Comparison of ENCODE assay signal across 29 mouse cellular contexts in genomic region chr1:190316175-190316574, GRCm38 (mm10).
DNase-seq lines count a peak whose midpoint lies in the region; ATAC-seq and TF ChIP-seq lines count a peak whose summit lies in the region.
"Had no signal": no experiment of that assay in that cellular context is flagged by ENCODE, and none has a peak within 500 bp of the region (broad histone marks: within the 10 kb centered on the region; RNA-seq: fewer than 3 reads in every experiment).

No protein-coding gene starts in this region.

- peak; percentile 80 for ATAC-seq in kidney, embryonic 16.5 days (ENCODE audit: low FRiP score, low TSS enrichment)
- no peak for ATAC-seq in midbrain, embryonic 11.5 days (ENCODE audit: low FRiP score)
- ATAC-seq: forebrain, postnatal 0 days; hindbrain, embryonic 16.5 days; intestine, embryonic 15.5 days; midbrain, embryonic 15.5 days had no signal

- no peak for TF ChIP-seq POLR2A in kidney, adult 2 months (IDR thresholded peaks at IDR 0.05; ENCODE audit: low read depth, low read length)

- no peaks in the 10 kb centered on the region for H3K36me3 ChIP-seq in kidney, adult 2 months (ENCODE audit: control insufficient read depth, insufficient read depth, low read length)
- H3K36me3 ChIP-seq in E14TG2a.4 (ENCODE audit: insufficient read depth, low read length): no peaks in the 10 kb centered on the region
- no peaks in the 10 kb centered on the region for H3K36me3 ChIP-seq in kidney, embryonic 16.5 days (ENCODE audit: insufficient read depth, low read length)
- H3K36me3 ChIP-seq in midbrain, embryonic 11.5 days (ENCODE audit: control insufficient read depth, insufficient read depth, low read length): no peaks in the 10 kb centered on the region
- H3K36me3 ChIP-seq: embryonic facial prominence, embryonic 10.5 days; embryonic facial prominence, embryonic 15.5 days; forebrain, embryonic 12.5 days; intestine, embryonic 15.5 days; limb, embryonic 10.5 days; limb, embryonic 15.5 days; liver, embryonic 15.5 days; midbrain, embryonic 15.5 days had no signal

- no peaks in the 10 kb centered on the region for H3K9me3 ChIP-seq in E14TG2a.4 (ENCODE audit: low read length)
- H3K9me3 ChIP-seq in kidney, embryonic 16.5 days (ENCODE audit: low read length): no peaks in the 10 kb centered on the region
- no peaks in the 10 kb centered on the region for H3K9me3 ChIP-seq in midbrain, embryonic 11.5 days (ENCODE audit: control insufficient read depth, low read length)
- H3K9me3 ChIP-seq: embryonic facial prominence, embryonic 10.5 days; embryonic facial prominence, embryonic 15.5 days; forebrain, embryonic 12.5 days; intestine, embryonic 15.5 days; limb, embryonic 10.5 days; limb, embryonic 15.5 days; liver, embryonic 15.5 days; midbrain, embryonic 15.5 days had no signal

- H3K4me3 ChIP-seq in kidney, adult 2 months (ENCODE audit: insufficient read depth, low read depth, low read length): no peak overlapping the region
- H3K4me3 ChIP-seq in E14TG2a.4 (replicated peaks; ENCODE audit: low read length): 0 out of 2 replicates have a peak overlapping the region, but pooled peaks have one; percentile 26
- no peak overlapping the region for H3K4me3 ChIP-seq in kidney, embryonic 16.5 days (ENCODE audit: low read length)
- no peak overlapping the region for H3K4me3 ChIP-seq in midbrain, embryonic 11.5 days (ENCODE audit: low read depth, low read length)
- H3K4me3 ChIP-seq: embryonic facial prominence, embryonic 10.5 days; embryonic facial prominence, embryonic 15.5 days; forebrain, embryonic 12.5 days; intestine, embryonic 15.5 days; limb, embryonic 10.5 days; limb, embryonic 15.5 days; liver, embryonic 15.5 days; midbrain, embryonic 15.5 days had no signal

- peak; percentile 19 for DNase-seq in kidney, adult 2 months
- no peak for DNase-seq in kidney, postnatal 10 days
- peak; percentile 51 for DNase-seq in R1 (ENCODE audit: low read depth, low spot score)
- no peak for DNase-seq in yolk sac, embryonic 10.5 days (ENCODE audit: low spot score)
- no peak for DNase-seq in midbrain, embryonic 11.5 days (ENCODE audit: low spot score, missing footprints)
- DNase-seq: adrenal gland, postnatal 36 days; cerebellum, adult 18-20 months; cerebellum, postnatal 10 days; forebrain, postnatal 0 days; gastrocnemius, postnatal 10 days; heart, postnatal 14 days; layer of hippocampus, postnatal 36 days; lung, embryonic 14.5 days; lung, postnatal 14 days; right cerebral cortex, adult 18-20 months; spleen, adult 18-20 months; thymus, postnatal 4 days had no signal

- H3K4me1 ChIP-seq in kidney, adult 2 months (ENCODE audit: control insufficient read depth, insufficient read depth, low read length): no peaks in the 10 kb centered on the region
- peaks cover 6% of the 10 kb centered on the region; the same call in 1 of the 2 replicates for H3K4me1 ChIP-seq in E14TG2a.4 (replicated peaks; ENCODE audit: low read depth, low read length)
- H3K4me1 ChIP-seq in kidney, embryonic 16.5 days (ENCODE audit: insufficient read depth, low read length): no peaks in the 10 kb centered on the region
- H3K4me1 ChIP-seq in midbrain, embryonic 11.5 days (ENCODE audit: control insufficient read depth, insufficient read depth, low read length): no peaks in the 10 kb centered on the region
- H3K4me1 ChIP-seq: embryonic facial prominence, embryonic 10.5 days; embryonic facial prominence, embryonic 15.5 days; forebrain, embryonic 12.5 days; intestine, embryonic 15.5 days; limb, embryonic 10.5 days; limb, embryonic 15.5 days; liver, embryonic 15.5 days; midbrain, embryonic 15.5 days had no signal

- no peak overlapping the region for H3K9ac ChIP-seq in kidney, embryonic 16.5 days (replicated peaks; ENCODE audit: low read length)
- no peak overlapping the region for H3K9ac ChIP-seq in midbrain, embryonic 11.5 days (ENCODE audit: low read length)
- H3K9ac ChIP-seq: embryonic facial prominence, embryonic 15.5 days; forebrain, embryonic 12.5 days; forebrain, postnatal 0 days; intestine, embryonic 15.5 days; limb, embryonic 15.5 days; liver, embryonic 15.5 days; lung, embryonic 14.5 days; midbrain, embryonic 15.5 days had no signal

- 51% methylated on average over 5 of the region's 5 CpGs for WGBS in kidney, adult 2 months
- WGBS in kidney, embryonic 16.5 days: 53% methylated on average over 5 of the region's 5 CpGs
- 88% methylated on average over 5 of the region's 5 CpGs for WGBS in midbrain, embryonic 11.5 days

- no peak overlapping the region for H3K4me2 ChIP-seq in kidney, embryonic 16.5 days (replicated peaks; ENCODE audit: low read depth, low read length)
- no peak overlapping the region for H3K4me2 ChIP-seq in midbrain, embryonic 11.5 days
- H3K4me2 ChIP-seq: embryonic facial prominence, embryonic 15.5 days; forebrain, embryonic 12.5 days; intestine, embryonic 15.5 days; limb, embryonic 15.5 days; liver, embryonic 15.5 days; lung, embryonic 14.5 days; midbrain, embryonic 15.5 days had no signal

- no peak overlapping the region for H3K27ac ChIP-seq in kidney, adult 2 months (ENCODE audit: insufficient read depth, low read depth, low read length)
- H3K27ac ChIP-seq in kidney, embryonic 16.5 days (ENCODE audit: low read length): no peak overlapping the region
- no peak overlapping the region for H3K27ac ChIP-seq in midbrain, embryonic 11.5 days (ENCODE audit: low read depth, low read length)
- H3K27ac ChIP-seq: embryonic facial prominence, embryonic 10.5 days; embryonic facial prominence, embryonic 15.5 days; forebrain, embryonic 12.5 days; intestine, embryonic 15.5 days; limb, embryonic 10.5 days; limb, embryonic 15.5 days; liver, embryonic 15.5 days; midbrain, embryonic 15.5 days; stomach, postnatal 0 days had no signal

- H3K27me3 ChIP-seq in kidney, adult 2 months (replicated peaks; ENCODE audit: control insufficient read depth, insufficient read depth, low read length): no peaks in the 10 kb centered on the region
- no peaks in the 10 kb centered on the region for H3K27me3 ChIP-seq in E14TG2a.4 (ENCODE audit: insufficient read depth, low read length)
- no peaks in the 10 kb centered on the region for H3K27me3 ChIP-seq in kidney, embryonic 16.5 days (ENCODE audit: insufficient read depth, low read length)
- H3K27me3 ChIP-seq in midbrain, embryonic 11.5 days (ENCODE audit: control insufficient read depth, insufficient read depth, low read length): no peaks in the 10 kb centered on the region
- H3K27me3 ChIP-seq: embryonic facial prominence, embryonic 15.5 days; forebrain, embryonic 12.5 days; intestine, embryonic 15.5 days; liver, embryonic 15.5 days; midbrain, embryonic 15.5 days had no signal

- no peak for TF ChIP-seq CTCF in kidney, adult 2 months (conservative IDR thresholded peaks at IDR 0.05; ENCODE audit: insufficient read depth, insufficient read length, low read depth, low read length)
- no peak for TF ChIP-seq CTCF in E14TG2a.4 (conservative IDR thresholded peaks at IDR 0.05; ENCODE audit: low read length)

Comparison
In these comparisons a context has a peak if more than half of its experiments do, and no peak if none do; other contexts are left out.
1. DNase-seq: peak in kidney, adult 2 months (single experiment) and R1 (single experiment); none in kidney, postnatal 10 days (single experiment), yolk sac, embryonic 10.5 days (single experiment) and midbrain, embryonic 11.5 days (single experiment).